Mouse (Mus musculus): Measurements from ENCODE around the gene Pptc7.

DNA sequence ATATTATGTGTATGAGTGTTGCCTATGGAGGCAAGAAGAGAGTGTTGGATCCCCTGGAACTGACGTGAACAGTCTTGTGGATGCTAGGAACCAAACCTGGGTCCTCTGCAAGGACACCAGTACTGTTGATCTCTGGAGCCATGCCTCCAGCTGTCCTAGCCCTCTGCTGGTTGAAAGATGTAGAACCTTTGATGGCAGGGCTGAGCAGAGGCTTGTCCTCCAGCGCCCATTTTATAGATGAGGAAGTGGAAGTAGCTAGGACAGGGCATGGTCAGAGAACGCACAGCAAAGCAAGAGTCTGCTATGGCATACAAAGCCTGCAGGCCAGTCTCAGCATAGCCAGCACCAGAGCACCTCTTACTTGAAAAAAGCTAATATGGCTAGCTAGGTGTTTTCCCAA is 33.9 kb downstream of the Pptc7 start:
- TF ChIP-seq ZNF384 (IDR thresholded peaks at IDR 0.05; ENCODE audit: low read depth, low read length), result no peak
- no peak for TF ChIP-seq CHD2 (IDR thresholded peaks at IDR 0.05; ENCODE audit: low read depth, low read length)
- no peak for TF ChIP-seq HCFC1 (IDR thresholded peaks at IDR 0.05; ENCODE audit: borderline replicate concordance, insufficient read depth, low read length)
